Mouse (Mus musculus) kidney, adult 2 months (tissue): Measurements from ENCODE around the gene Ms4a8a. TPM values are rescaled to one million over a fixed set of nuclear protein-coding genes. Genes with fewer than 3 reads are reported as not detected.
"Not testable (repeated sequence)": the region's sequence is repeated elsewhere in the genome, so short reads cannot be mapped to it uniquely, and the experiment has no call there.

ENCODE experiments used
- DNase-seq: peaks from one replicate; pipeline ENCODE4 v3.0.0; 2021
- H3K27ac ChIP-seq: fragments of 200-500 bp; 2 replicates; pipeline ENCODE4 v1.5.1; 2012; ENCODE audit warnings: low read depth, low read length, control low read depth, inconsistent platforms; ENCODE audit not compliant: insufficient read depth
- H3K27me3 ChIP-seq: fragments of 200-500 bp; replicated peaks from 2 replicates; pipeline ENCODE4 v1.6.1; 2012; ENCODE audit warnings: mild to moderate bottlenecking, moderate library complexity, low read length, inconsistent platforms; ENCODE audit not compliant: control insufficient read depth, insufficient read depth
- H3K36me3 ChIP-seq: fragments of 200-500 bp; 2 replicates; pipeline ENCODE4 v1.6.1; 2012; ENCODE audit warnings: mild to moderate bottlenecking, moderate library complexity, low read length, inconsistent platforms; ENCODE audit not compliant: control insufficient read depth, insufficient read depth
- H3K4me1 ChIP-seq: fragments of 200-500 bp; 2 replicates; pipeline ENCODE4 v1.6.1; 2011; ENCODE audit warnings: low read length; ENCODE audit not compliant: control insufficient read depth, insufficient read depth
- H3K4me3 ChIP-seq: fragments of 200-500 bp; 2 replicates; pipeline ENCODE4 v1.5.1; 2011; ENCODE audit warnings: mild to moderate bottlenecking, low read depth, low read length, control low read depth; ENCODE audit not compliant: insufficient read depth
- CTCF ChIP-seq: fragments of 200-500 bp; conservative IDR thresholded peaks from 2 replicates; pipeline ENCODE4 v1.5.1; 2011; ENCODE audit warnings: low read depth, mild to moderate bottlenecking, control low read depth, low read length, moderate library complexity, mixed read lengths; ENCODE audit not compliant: insufficient read depth, insufficient read length
- POLR2A ChIP-seq: fragments of 200-500 bp; IDR thresholded peaks from one replicate; pipeline ENCODE4 v1.6.1; 2011; ENCODE audit warnings: low read depth, low read length, control low read depth
- WGBS: fragments of 180-500 bp; shearing (Covaris S2); methylation state at CpG from one replicate; pipeline ENCODE4 v1.1.7; 2018; 5-methylcytosine and 5-hydroxymethylcytosine counted together
- polyA plus RNA-seq: library from polyadenylated mRNA; depleted of rRNA; stranded (reverse); fragments of >200 nt; gene quantifications from 2 replicates; pipeline ENCODE4 v1.2.3, GENCODE M21; 2012

The Ms4a8a gene
- polyA plus RNA-seq, 1 experiment, result 0.86 TPM

DNA sequence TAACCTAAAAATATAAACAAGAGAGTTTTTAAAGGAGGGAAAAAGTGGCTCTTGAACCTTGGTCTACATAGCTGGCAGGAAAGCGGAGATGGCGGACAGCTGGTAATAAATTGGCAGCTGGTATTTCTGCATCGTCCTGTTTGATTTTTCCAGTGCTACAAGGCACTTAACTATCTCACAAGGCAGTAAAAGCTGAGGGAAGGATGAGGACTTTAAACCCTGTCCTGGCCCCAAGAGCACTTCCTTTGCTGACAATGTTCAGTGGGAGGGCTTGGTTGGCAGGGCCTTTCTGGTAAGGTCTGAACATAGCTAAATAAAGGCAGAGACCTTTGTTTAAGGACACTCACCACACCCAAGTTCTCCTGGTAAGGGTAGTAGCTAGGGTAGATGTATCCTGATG lies 10.5 kb downstream of the Ms4a8a start:
- H3K36me3 ChIP-seq, result no peaks in the 10 kb centered on the region
- WGBS, result 60% methylated on average over 3 of the region's 3 CpGs
- no peak overlapping the region for H3K27ac ChIP-seq
- no peak overlapping the region for H3K4me3 ChIP-seq
- no peak for DNase-seq
- no peak for TF ChIP-seq CTCF
- no peak for TF ChIP-seq POLR2A
- H3K27me3 ChIP-seq, result no peaks in the 10 kb centered on the region
- H3K4me1 ChIP-seq, result no peaks in the 10 kb centered on the region; the same call in 1 of the 2 replicates

DNA sequence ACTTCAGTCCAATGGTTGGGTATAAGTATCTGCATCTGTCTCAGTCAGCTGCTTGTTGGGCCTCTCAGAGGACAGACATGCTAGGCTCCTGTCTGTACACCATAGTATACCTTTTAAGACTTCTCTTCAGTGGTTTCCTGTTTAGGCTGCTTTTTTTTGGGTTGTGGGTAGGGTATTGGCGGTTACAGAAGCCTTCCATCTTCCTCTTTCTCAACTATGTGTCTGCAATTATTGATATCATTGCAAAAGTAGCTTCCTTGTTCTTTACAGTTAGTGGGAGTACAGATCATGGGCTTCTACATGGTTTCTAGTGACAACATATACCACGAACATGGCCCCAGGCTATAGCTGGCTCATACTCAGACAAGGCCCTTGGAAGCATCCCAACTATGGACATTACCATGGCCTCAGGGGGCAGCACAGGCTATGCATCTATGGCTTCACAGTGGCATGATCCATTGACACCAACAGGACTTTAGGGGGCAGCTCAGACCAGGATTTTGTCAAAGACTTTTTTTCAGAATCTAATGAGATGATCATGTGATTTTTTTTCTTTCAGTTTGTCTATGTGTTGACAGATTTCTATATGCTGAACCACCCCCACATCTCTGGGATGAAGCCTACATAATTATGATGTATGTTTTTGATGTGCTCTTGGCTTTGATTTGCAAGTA lies 15.6 kb downstream of the Ms4a8a start:
- DNase-seq, result no peak
- WGBS, result 80% methylated on average over 2 of the region's 2 CpGs
- Histone ChIP-seq H3K4me3 (no peak overlapping the region), H3K36me3 (no peaks in the 10 kb centered on the region), H3K27ac (no peak overlapping the region), H3K27me3 (no peaks in the 10 kb centered on the region), H3K4me1 (no peaks in the 10 kb centered on the region; the same call in 1 of the 2 replicates)
- TF ChIP-seq POLR2A (no peak), CTCF (no peak)

DNA sequence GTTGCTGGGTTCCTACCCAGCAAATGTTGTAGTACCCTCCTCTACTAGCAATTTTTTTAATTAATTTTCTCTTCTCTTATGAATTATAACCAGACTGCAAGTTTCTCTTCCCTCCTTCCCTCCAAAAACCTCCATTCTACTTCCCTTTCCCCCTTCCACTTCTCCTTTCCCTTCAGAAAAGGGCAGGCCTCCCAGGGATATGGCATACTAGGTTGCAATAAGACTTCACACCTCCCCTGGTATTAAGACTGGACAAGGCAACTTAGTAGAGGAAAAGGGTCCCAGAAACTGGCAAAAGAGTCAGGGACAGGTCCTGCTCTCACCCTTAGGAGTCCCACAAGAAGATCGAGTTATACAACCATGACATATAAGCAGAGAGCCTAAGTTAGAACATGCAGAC lies 20.0 kb downstream of the Ms4a8a start:
- WGBS, result 85% methylated on average over 1 of the region's 1 CpGs
- no peak for DNase-seq
- Histone ChIP-seq H3K27me3 (no peaks in the 10 kb centered on the region), H3K4me3 (no peak overlapping the region), H3K36me3 (no peaks in the 10 kb centered on the region), H3K27ac (no peak overlapping the region), H3K4me1 (no peaks in the 10 kb centered on the region)
- TF ChIP-seq CTCF (no peak), POLR2A (no peak)

DNA sequence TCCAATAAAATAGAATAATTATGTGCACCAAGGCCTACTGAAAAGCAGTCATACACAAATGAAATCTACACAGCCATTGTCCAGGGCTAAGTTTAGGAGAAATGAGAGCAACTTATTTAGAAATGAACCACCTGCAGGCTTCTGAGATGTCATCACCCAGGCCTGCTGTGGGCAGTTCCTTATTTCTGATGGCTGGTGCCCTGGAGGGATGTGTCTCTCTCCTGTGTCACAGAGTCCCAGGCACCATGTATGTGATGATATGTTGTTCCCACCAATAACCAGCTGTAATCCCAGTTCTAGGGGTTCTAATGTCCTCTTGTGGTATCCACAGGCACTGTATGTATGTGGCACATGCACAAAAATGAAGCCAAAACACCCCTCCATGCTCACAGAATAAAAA lies 20.9 kb downstream of the Ms4a8a start:
- Histone ChIP-seq H3K36me3 (no peaks in the 10 kb centered on the region), H3K4me1 (no peaks in the 10 kb centered on the region), H3K27ac (no peak overlapping the region), H3K4me3 (no peak overlapping the region), H3K27me3 (no peaks in the 10 kb centered on the region)
- no peak for TF ChIP-seq CTCF
- no peak for TF ChIP-seq POLR2A
- no peak for DNase-seq

DNA sequence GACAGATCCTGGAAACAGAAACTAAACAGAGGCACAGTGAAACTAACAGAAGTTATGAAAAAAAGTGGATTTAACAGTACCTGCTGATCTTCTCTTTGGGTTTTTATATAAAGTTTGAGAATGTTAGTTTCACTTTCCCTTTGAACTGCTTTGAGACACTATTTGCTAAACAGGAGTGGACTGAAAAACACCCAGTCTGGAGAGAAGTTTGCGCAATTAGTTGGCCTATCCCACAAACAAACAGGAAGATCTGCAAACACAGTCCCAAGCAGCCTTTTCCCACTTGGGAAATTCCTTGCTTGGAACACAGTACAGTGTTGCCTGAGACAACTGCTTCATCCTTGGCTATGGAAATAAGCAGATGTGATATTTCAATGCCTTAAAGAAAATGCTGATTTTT lies 25.2 kb downstream of the Ms4a8a start:
- WGBS, result 76% methylated on average over 1 of the region's 1 CpGs
- peak overlapping the region; percentile 38; the same call in 1 of the 2 replicates for H3K27ac ChIP-seq

DNA sequence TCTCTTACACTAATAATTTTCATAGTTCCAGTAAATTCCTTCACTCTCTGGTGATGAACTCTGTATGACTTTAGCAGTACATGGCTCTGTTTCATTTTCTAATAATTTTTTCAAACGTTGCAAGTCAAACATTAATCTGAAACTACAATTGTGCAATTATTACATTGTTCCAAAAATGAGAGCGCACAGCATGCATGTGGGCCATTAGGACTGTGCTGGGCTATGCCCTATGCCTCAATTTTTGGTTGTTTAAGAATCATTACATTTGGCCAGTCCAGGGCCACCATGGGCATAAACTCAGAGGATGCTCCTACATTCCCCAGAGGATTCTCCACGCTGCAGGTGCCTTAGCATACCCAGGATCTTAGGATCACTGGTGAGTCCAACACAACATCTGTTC lies 27.6 kb downstream of the Ms4a8a start:
- whole genome bisulfite sequencing, result 40% methylated on average over 3 of the region's 3 CpGs
- Histone ChIP-seq H3K4me3 (no peak overlapping the region), H3K4me1 (peaks cover 6% of the 10 kb centered on the region), H3K27ac (peak overlapping the region; percentile 27; the same call in 1 of the 2 replicates), H3K36me3 (no peaks in the 10 kb centered on the region), H3K27me3 (no peaks in the 10 kb centered on the region)
- no peak for TF ChIP-seq CTCF
- TF ChIP-seq POLR2A, result no peak
- DNase-seq, result no peak

More for the DNA sequence above, 25.2 kb downstream of the Ms4a8a start:
- H3K4me1 ChIP-seq, H3K27me3 ChIP-seq, H3K36me3 ChIP-seq, H3K4me3 ChIP-seq: not testable (repeated sequence)
- peak; percentile 41 for DNase-seq

DNA sequence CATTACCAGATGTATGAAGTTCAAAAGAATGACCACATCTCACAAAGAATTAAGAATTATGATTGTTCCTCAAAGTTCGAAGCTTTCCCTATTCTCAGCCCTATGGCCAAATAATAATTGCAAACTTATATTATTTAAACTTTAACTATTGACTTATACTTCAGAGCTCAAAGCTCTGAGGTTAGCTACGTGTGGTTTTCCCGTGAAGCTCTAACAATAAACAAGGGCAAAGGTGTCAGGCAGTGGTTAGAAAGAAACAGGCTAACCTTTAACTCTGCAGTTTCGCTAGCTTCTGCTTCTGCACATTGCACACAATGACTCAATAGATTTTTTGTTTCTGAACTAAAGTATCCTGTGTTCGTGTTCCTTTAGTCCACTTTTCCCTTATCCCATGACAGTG lies 28.0 kb downstream of the Ms4a8a start:
- Histone ChIP-seq H3K27ac (no peak overlapping the region), H3K4me3 (no peak overlapping the region), H3K4me1 (peaks cover 6% of the 10 kb centered on the region)

DNA sequence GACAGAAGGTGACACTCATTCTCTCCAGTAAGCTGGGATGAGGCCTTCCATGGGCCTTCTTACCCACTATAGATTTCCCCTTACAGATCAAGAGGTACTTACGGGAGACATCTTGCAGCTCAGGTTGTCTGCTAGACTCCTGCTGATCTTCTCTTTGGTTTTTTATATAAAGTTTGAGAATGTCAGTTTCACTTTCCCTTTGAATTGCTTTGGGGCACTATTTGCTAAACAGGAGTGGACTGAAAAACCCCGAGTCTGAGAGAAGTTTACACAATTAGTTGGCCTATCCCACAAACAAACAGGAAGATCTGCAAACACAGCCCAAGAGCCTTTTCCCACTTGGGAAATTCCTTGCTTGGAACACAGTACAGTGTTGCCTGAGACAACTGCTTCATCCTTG lies 30.6 kb downstream of the Ms4a8a start:
- Histone ChIP-seq H3K4me1 (peaks cover 6% of the 10 kb centered on the region), H3K36me3 (no peaks in the 10 kb centered on the region), H3K27ac (peak overlapping the region; percentile 86), H3K4me3 (0 out of 2 replicates have a peak overlapping the region, but pooled peaks have one; percentile 4), H3K27me3 (no peaks in the 10 kb centered on the region)
- no peak for TF ChIP-seq CTCF
- TF ChIP-seq POLR2A, result no peak
- WGBS, result 71% methylated on average over 2 of the region's 2 CpGs
- DNase-seq, result peak; percentile 37

More for the DNA sequence above, 28.0 kb downstream of the Ms4a8a start:
- H3K27me3 ChIP-seq, result no peaks in the 10 kb centered on the region
- TF ChIP-seq CTCF (no peak), POLR2A (no peak)
- WGBS, result 29% methylated on average over 5 of the region's 5 CpGs
- H3K36me3 ChIP-seq, result no peaks in the 10 kb centered on the region
- DNase-seq, result peak; percentile 62
